Mouse (Mus musculus) neural tube, embryonic 12.5 days (tissue): Measurements from ENCODE around the gene Nsd1. TPM values are rescaled to one million over a fixed set of nuclear protein-coding genes. Genes with fewer than 3 reads are reported as not detected.
A peak's percentile ranks its signal among the peaks of the same experiment; 100 is the strongest.

Experiments
- ATAC-seq: fragments of 200-750 bp; cut with Nextera tagmentation; 2 replicates; pipeline ENCODE4 v1.8.0; 2017; ENCODE audit warnings: low read depth, mild to moderate bottlenecking, moderate TSS enrichment, moderate library complexity; ENCODE audit not compliant: low FRiP score
- H3K27ac ChIP-seq: fragments of 300-500 bp; sonication (generic); 2 replicates; pipeline ENCODE4 v1.5.1; 2016
- H3K27me3 ChIP-seq: fragments of 300-500 bp; sonication (generic); replicated peaks from 2 replicates; pipeline ENCODE4 v1.6.1; 2016; ENCODE audit warnings: mild to moderate bottlenecking
- H3K36me3 ChIP-seq: fragments of 300-500 bp; sonication (generic); 2 replicates; pipeline ENCODE4 v1.6.1; 2016; ENCODE audit warnings: mild to moderate bottlenecking
- H3K4me1 ChIP-seq: fragments of 300-500 bp; sonication (generic); 2 replicates; pipeline ENCODE4 v1.6.1; 2016
- H3K4me2 ChIP-seq: fragments of 300-500 bp; sonication (generic); replicated peaks from 2 replicates; pipeline ENCODE4 v1.6.1; 2016; ENCODE audit warnings: mild to moderate bottlenecking
- H3K4me3 ChIP-seq: fragments of 300-500 bp; sonication (generic); 2 replicates; pipeline ENCODE4 v1.5.1; 2016
- H3K9ac ChIP-seq: fragments of 300-500 bp; sonication (generic); 2 replicates; pipeline ENCODE4 v1.6.1; 2016; ENCODE audit warnings: mild to moderate bottlenecking
- H3K9me3 ChIP-seq: fragments of 300-500 bp; sonication (generic); 2 replicates; pipeline ENCODE4 v1.6.1; 2016; ENCODE audit warnings: mild to moderate bottlenecking
- WGBS: fragments of 180-500 bp; shearing (Covaris S2); methylation state at CpG from one replicate; pipeline ENCODE4 v1.1.7; 2016; 5-methylcytosine and 5-hydroxymethylcytosine counted together
- polyA plus RNA-seq: library from polyadenylated mRNA; unstranded; fragments of >200 nt; fragmentation: Nextera tagmentation; extraction: Ambion mirVana; gene quantifications from 2 replicates; pipeline ENCODE4 v1.2.1, GENCODE M21; 2016

Nsd1 gene
- 68.6 and 81.6 TPM in 2 replicates for polyA plus RNA-seq

DNA sequence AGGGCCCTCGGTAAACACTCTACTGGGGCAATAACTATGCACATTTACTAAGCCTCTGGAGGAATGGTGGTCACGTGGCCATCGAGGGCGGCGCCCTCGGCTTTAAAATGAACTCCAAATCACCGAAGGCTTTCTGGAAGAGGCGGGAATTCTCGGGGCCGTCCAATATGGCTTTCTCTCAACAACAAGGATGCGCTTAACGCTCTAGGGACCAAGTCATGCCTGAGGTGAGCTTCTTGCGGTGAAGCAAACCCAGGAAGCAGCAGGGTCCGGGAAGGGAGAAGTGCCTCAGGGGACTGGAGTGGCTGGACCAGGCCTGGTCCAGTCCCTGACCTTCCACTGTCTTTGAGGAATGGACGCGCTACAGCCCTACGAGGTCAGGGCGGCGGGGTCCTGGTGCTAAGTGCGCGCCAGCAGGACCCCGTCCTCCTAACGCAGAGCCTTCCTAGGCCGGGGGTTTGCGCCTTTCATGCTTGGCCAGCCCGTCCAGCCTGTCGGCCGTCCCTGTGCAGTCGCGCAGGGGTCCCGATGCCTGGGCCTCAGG is at the start of gene Nsd1:
TSS of gene Nsd1 (plus strand) at position 134 of the 544 bp plus-strand sequence.
- H3K4me2 ChIP-seq: peak within 1 kb of the TSS; percentile 85
- peaks cover 12% of the 10 kb centered on the region for H3K36me3 ChIP-seq
- H3K9ac ChIP-seq: peak within 1 kb of the TSS; percentile 95
- ATAC-seq: no peak
- 18% methylated on average over 31 of the region's 31 CpGs for WGBS
- no peaks in the 10 kb centered on the region for H3K9me3 ChIP-seq
- peak within 1 kb of the TSS; percentile 84 for H3K4me3 ChIP-seq
- peaks cover 35% of the 10 kb centered on the region for H3K4me1 ChIP-seq
- peak within 1 kb of the TSS; percentile 98 for H3K27ac ChIP-seq
- H3K27me3 ChIP-seq: no peaks in the 10 kb centered on the region

DNA sequence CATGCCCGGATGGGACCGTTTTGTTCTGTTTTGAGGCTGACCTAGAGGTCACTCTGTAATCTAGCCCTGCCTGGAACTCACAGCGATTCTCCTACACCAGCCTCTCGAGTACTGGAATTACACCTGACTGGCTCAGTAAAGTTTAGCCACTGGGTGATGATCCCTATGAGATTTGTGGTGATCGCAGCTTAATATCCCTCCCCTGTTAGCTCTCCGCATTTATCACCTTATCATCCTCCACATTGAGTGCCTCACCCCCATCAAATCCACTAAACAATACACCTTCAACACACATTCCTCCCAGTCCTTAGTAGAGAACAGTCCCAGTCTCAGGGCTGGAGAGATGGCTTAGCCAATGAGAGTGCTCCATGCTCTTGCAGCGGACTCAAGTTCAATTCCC is 47.2 kb upstream of the Nsd1 start:
- Histone ChIP-seq H3K27me3 (no peaks in the 10 kb centered on the region), H3K4me2 (no peak overlapping the region), H3K4me3 (no peak overlapping the region), H3K27ac (no peak overlapping the region), H3K36me3 (no peaks in the 10 kb centered on the region), H3K4me1 (no peaks in the 10 kb centered on the region), H3K9ac (no peak overlapping the region), H3K9me3 (no peaks in the 10 kb centered on the region)
- WGBS: 68% methylated on average over 7 of the region's 7 CpGs
- no peak for ATAC-seq

DNA sequence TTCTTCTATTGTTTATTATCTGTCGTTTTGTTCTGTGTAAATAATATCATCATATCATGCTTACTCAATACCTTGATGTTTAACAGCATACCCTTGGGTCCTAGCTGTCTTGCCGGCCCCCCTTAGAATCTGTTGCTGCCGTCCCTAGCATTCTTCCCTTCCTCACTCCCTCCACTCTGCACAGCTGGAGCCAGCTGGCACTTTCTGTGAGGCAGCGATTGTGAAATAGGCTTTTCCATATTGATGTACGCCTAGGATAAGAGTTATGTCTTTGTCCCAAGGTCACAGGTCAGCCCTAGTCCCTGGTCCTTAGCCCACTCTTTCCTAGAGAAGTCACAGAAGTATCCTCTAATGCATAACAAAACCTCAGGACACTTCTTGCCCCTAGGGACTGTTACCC is 46.0 kb upstream of the Nsd1 start:
- no peaks in the 10 kb centered on the region for H3K36me3 ChIP-seq
- no peak for ATAC-seq
- H3K9me3 ChIP-seq: no peaks in the 10 kb centered on the region
- H3K4me2 ChIP-seq: no peak overlapping the region
- H3K4me1 ChIP-seq: 0 out of 2 replicates have a peak, but pooled peaks cover 3% of the 10 kb centered on the region
- no peak overlapping the region for H3K9ac ChIP-seq
- H3K27ac ChIP-seq: no peak overlapping the region
- 63% methylated on average over 5 of the region's 5 CpGs for WGBS
- no peaks in the 10 kb centered on the region for H3K27me3 ChIP-seq
- no peak overlapping the region for H3K4me3 ChIP-seq

DNA sequence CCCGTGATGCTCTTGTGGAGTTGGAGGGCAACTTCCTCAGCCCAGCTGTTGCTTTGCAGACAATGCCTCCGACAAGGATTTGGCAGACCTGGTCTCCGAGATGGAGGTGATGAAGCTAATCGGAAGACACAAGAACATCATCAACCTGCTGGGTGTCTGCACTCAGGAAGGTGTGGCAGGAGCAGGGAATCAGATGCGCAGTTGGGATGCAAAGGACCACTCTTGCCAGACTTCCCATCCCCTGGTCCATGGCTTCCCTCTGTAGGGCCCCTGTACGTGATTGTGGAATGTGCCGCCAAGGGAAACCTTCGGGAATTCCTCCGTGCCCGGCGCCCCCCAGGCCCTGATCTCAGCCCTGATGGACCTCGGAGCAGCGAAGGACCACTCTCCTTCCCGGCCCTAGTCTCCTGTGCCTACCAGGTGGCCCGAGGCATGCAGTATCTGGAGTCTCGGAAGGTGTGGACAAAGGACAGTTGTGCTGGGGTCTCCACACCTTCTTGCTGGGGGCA is 43.7 kb upstream of the Nsd1 start:
- Histone ChIP-seq H3K27ac (no peak overlapping the region), H3K4me1 (peaks cover 10% of the 10 kb centered on the region; the same call in 1 of the 2 replicates), H3K9me3 (no peaks in the 10 kb centered on the region), H3K27me3 (no peaks in the 10 kb centered on the region), H3K4me2 (no peak overlapping the region), H3K4me3 (no peak overlapping the region), H3K9ac (no peak overlapping the region), H3K36me3 (no peaks in the 10 kb centered on the region)
- WGBS: 92% methylated on average over 16 of the region's 16 CpGs
- no peak for ATAC-seq

DNA sequence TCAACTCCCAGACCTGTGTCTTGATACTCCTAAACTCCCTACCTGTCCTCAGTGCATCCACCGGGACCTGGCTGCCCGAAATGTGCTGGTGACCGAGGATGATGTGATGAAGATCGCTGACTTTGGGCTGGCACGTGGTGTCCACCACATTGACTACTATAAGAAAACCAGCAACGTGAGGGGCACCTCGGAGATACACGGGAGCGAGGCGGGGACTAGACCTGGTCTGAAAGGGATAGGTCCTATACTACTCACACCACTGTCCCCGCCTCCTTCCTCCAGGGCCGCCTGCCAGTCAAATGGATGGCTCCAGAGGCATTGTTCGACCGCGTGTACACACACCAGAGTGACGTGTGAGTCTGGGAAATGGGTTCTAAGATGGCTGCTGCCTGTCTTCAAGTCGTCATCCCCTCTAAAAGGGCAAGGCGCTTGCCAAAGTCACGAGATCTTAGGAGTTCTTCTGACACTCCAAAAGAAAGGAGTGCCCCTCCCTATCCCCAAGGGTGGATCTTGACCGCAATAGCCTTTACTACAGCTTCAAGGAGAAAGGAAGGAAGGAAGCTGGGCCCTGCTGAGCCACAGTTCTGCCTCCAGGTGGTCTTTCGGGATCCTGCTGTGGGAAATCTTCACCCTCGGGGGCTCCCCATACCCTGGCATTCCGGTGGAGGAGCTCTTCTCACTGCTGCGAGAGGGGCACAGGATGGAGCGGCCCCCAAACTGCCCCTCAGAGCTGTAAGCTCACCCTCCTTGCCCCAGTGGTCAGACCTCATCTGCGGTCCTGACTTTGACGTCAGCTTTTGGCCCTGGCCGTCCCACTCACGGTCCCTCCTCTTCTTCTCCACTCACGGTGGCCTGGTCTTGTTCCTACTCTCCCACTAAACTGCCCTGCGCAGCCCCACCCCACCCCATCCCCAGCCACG is 42.5 kb upstream of the Nsd1 start:
- no peaks in the 10 kb centered on the region for H3K9me3 ChIP-seq
- ATAC-seq: no peak
- no peaks in the 10 kb centered on the region for H3K27me3 ChIP-seq
- H3K4me1 ChIP-seq: peaks cover 20% of the 10 kb centered on the region
- H3K9ac ChIP-seq: no peak overlapping the region
- no peak overlapping the region for H3K27ac ChIP-seq
- no peak overlapping the region for H3K4me3 ChIP-seq
- 91% methylated on average over 32 of the region's 32 CpGs for WGBS
- no peak overlapping the region for H3K4me2 ChIP-seq
- no peaks in the 10 kb centered on the region for H3K36me3 ChIP-seq

DNA sequence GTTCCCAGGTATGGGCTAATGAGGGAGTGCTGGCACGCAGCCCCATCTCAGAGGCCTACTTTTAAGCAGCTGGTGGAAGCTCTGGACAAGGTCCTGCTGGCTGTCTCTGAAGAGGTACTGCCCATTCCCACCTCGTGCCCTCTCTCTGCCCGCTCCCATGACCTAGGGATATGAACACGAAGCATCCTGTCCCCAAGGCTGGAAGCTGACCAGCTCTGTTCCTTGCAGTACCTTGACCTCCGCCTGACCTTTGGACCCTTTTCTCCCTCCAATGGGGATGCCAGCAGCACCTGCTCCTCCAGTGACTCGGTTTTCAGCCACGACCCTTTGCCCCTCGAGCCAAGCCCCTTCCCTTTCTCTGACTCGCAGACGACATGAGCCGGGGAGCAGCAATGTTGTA is 41.8 kb upstream of the Nsd1 start:
- Histone ChIP-seq H3K27ac (no peak overlapping the region), H3K4me2 (no peak overlapping the region), H3K27me3 (no peaks in the 10 kb centered on the region), H3K9ac (no peak overlapping the region), H3K4me3 (no peak overlapping the region), H3K36me3 (no peaks in the 10 kb centered on the region), H3K4me1 (peaks cover 27% of the 10 kb centered on the region), H3K9me3 (no peaks in the 10 kb centered on the region)
- 76% methylated on average over 11 of the region's 11 CpGs for WGBS
- ATAC-seq: no peak

DNA sequence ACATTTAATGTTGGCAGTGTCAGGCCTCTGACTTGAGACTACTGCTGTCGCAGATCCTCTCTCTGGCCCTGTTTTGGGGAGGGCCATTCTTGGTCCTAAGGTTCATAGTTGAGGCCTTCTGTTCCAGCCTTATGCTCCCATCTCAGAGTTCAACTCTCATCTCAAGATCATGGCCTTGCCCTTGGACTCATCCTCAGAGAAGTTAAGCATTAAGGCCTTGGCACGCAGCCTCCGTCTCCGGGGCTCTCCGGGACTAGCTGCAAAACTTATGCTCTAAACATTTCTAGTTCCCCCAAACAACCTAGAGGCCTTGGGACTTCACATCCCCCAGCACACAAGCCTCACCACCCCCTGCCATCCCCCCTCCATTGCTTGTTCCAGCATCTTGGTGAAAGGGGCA is 41.3 kb upstream of the Nsd1 start:
- H3K9ac ChIP-seq: no peak overlapping the region
- 95% methylated on average over 5 of the region's 5 CpGs for WGBS
- ATAC-seq: no peak

DNA sequence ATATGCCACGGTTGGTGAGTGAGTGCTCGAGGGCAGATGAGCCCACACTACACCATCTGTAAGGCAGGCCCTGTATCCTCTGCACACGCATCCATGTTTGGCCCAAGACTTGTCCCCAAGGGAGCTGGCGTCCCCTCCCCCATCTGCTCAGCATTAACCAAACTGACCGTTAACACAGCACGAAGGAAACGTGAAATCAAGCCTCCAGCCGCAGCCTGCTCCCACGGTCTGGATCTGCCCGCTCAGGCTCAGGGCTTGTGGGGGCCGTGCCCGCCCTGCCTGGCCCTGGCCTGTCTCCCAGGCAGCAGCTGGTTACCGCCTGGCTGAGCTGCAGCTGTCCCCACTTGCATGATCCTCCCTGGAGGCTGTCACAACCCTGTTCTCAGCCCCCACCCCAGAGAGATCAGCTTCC is 40.6 kb upstream of the Nsd1 start:
- Histone ChIP-seq H3K4me1 (peaks cover 27% of the 10 kb centered on the region), H3K27ac (0 out of 2 replicates have a peak overlapping the region, but pooled peaks have one; percentile 5), H3K4me2 (no peak overlapping the region; the same call in 1 of the 2 replicates), H3K36me3 (no peaks in the 10 kb centered on the region), H3K9me3 (no peaks in the 10 kb centered on the region), H3K27me3 (no peaks in the 10 kb centered on the region), H3K9ac (no peak overlapping the region), H3K4me3 (no peak overlapping the region)
- 42% methylated on average over 13 of the region's 13 CpGs for WGBS
- peak; percentile 83 for ATAC-seq

More for the DNA sequence above, 41.3 kb upstream of the Nsd1 start:
- no peaks in the 10 kb centered on the region for H3K9me3 ChIP-seq
- no peak overlapping the region for H3K4me2 ChIP-seq
- no peak overlapping the region for H3K4me3 ChIP-seq
- H3K36me3 ChIP-seq: no peaks in the 10 kb centered on the region
- peaks cover 27% of the 10 kb centered on the region for H3K4me1 ChIP-seq
- H3K27ac ChIP-seq: 0 out of 2 replicates have a peak overlapping the region, but pooled peaks have one; percentile 5
- H3K27me3 ChIP-seq: no peaks in the 10 kb centered on the region

DNA sequence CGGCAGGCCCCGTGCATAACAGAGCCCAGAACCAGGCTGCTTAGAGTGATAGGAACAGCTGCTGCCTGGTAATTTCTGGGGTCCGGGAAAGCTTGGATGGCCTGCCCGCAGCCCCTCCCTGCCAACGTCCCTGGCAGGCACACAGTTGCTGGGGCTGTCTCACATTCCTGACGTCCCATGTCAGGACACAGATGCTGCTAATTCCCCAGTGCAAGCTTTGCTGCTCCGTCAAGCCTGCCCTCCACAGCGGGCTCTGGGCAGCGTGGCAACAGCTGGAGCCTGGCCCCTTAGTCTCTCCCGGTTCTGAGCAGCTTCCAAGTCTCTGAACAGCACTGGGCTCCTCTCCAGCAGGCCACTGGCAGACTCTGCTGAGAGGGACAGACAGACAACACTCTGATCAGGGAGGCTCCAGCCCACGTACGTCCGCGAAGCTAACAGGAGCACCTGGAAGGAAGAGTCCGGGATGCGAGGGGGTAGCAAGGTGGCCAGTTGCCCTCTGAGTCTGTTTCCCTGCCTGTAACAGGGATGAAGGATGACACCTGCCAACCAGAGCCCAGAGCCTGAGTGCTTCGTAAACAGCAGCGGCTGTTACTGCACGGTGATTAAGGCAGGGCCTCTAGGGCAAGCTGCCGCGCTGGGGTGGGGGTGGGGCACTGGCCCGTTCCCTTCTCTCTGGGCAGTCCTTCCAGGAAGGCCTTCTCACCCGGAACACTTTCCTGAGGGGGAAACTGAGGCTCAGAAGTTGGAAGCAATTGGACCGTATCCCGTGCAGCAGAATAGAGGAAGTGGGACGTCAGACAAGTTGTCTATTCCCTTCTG is 37.9 kb upstream of the Nsd1 start:
- WGBS: 14% methylated on average over 26 of the region's 26 CpGs
- ATAC-seq: peak; percentile 72

DNA sequence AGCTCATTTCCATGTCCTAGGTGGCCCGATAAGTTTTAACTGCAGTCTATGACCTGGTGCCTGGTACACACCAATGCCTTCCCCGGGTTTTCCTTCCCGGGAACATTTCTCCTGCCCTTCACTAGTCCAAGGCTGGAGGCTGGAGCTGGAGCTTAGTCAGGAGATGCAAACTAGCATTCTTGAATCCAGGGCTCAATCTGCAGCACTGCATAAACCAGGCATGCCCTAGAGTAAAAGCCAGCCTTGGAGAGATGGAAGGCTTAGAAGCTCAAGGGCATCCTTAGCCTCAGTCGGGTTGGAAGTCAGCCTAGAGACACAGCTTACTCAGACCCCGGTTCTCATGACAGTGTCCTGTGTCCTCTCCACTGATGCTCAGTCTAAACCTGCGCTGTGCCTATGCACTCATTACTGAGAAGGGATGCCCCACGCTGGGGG is 37.2 kb upstream of the Nsd1 start:
- no peak for ATAC-seq
- H3K9ac ChIP-seq: 0 out of 2 replicates have a peak overlapping the region, but pooled peaks have one; percentile 5
- H3K27ac ChIP-seq: no peak overlapping the region
- H3K4me1 ChIP-seq: peaks cover 27% of the 10 kb centered on the region
- H3K4me2 ChIP-seq: peak overlapping the region; percentile 47
- WGBS: 54% methylated on average over 7 of the region's 7 CpGs
- no peaks in the 10 kb centered on the region for H3K27me3 ChIP-seq
- no peak overlapping the region for H3K4me3 ChIP-seq
- H3K36me3 ChIP-seq: no peaks in the 10 kb centered on the region
- no peaks in the 10 kb centered on the region for H3K9me3 ChIP-seq

More for the DNA sequence above, 37.9 kb upstream of the Nsd1 start:
- Histone ChIP-seq H3K27ac (peak overlapping the region; percentile 62; the same call in 1 of the 2 replicates), H3K9ac (0 out of 2 replicates have a peak overlapping the region, but pooled peaks have one; percentile 40), H3K4me3 (no peak overlapping the region), H3K4me2 (peak overlapping the region; percentile 47), H3K36me3 (no peaks in the 10 kb centered on the region), H3K27me3 (no peaks in the 10 kb centered on the region), H3K4me1 (peaks cover 27% of the 10 kb centered on the region), H3K9me3 (no peaks in the 10 kb centered on the region)

DNA sequence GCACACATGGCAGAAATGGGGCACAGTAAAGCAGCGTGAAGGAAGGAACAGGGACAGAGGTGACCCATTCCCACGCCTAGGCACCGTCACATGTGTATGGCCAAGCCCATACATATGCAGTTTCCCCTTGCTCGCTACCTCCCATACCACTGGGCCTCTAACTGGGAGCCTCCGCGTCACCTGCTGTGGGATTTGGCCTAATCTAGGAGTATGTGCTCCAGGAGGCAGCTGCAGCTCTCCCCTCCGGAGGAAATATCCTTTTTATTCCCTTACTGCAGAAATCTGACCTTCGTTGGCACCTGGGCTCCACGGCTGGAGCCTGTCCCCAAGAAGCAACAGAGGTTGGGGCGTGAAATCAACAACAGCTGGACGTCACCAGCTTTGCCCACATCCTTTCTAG is 35.2 kb upstream of the Nsd1 start:
- Histone ChIP-seq H3K9ac (no peak overlapping the region), H3K4me1 (peaks cover 17% of the 10 kb centered on the region), H3K4me3 (no peak overlapping the region), H3K9me3 (no peaks in the 10 kb centered on the region), H3K36me3 (no peaks in the 10 kb centered on the region), H3K4me2 (no peak overlapping the region), H3K27me3 (no peaks in the 10 kb centered on the region), H3K27ac (no peak overlapping the region)
- WGBS: 77% methylated on average over 11 of the region's 11 CpGs
- ATAC-seq: no peak
